Mouse (Mus musculus): Measurements from ENCODE around the gene Akt1s1.

GRCm38 (mm10) chr7:44817441-44817840 is 31.4 kb upstream of the Akt1s1 start:
- no peak for TF ChIP-seq CTCF (IDR thresholded peaks at IDR 0.05; ENCODE audit: extremely low read depth, insufficient read length, insufficient replicate concordance, low read depth, low read length)
- TF ChIP-seq POLR2A (IDR thresholded peaks at IDR 0.05; ENCODE audit: low read depth, low read length) = no peak
